Mouse (Mus musculus): ENCODE data around the gene Gm11937. TPM values are rescaled to one million over a fixed set of nuclear protein-coding genes. Genes with fewer than 3 reads are reported as not detected.

Gm11937 gene
- total RNA-seq, 1 experiment from 2014 or later: not detected

GRCm38 (mm10) chr11:99590981-99591380 is 19.0 kb downstream of the Gm11937 start, which contains the start of gene Krtap1-3:
TSS of gene Krtap1-3 (minus strand) at chr11:99591339.
- ATAC-seq (replicated peaks; ENCODE audit: insufficient number of reproducible peaks, low FRiP score, low TSS enrichment, poor library complexity, severe bottlenecking): no peak

GRCm38 (mm10) chr11:99585096-99585495 is 24.9 kb downstream of the Gm11937 start:
- no peak for ATAC-seq (replicated peaks; ENCODE audit: insufficient number of reproducible peaks, low FRiP score, low TSS enrichment, poor library complexity, severe bottlenecking)

DNA sequence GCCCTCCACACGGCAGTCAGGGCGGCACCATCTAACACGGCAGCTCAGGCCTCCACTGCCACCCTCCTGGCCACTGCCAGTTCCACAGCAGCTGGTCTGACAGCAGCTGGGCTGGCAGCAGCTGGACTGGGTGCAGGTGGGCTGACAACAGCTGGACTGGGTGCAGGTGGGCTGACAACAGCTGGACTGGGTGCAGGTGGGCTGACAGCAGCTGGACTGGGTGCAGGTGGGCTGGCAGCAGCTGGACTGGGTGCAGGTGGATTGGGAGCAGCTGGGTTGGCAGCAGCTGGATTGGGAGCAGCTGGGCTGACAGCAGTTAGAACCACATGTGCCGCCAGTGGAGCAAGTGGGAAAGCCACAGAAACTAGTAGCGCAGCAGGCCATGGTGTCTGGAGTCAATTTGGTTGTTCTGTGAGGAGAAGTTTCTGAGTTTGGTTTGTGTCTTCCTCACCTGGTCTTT is 26.7 kb downstream of the Gm11937 start, which contains the start of gene Krtap1-4:
TSS of gene Krtap1-4 (minus strand) at position 410 of the 460 bp plus-strand sequence.
- no peak for ATAC-seq (replicated peaks; ENCODE audit: insufficient number of reproducible peaks, low FRiP score, low TSS enrichment, poor library complexity, severe bottlenecking)

- no peak for ATAC-seq (replicated peaks; ENCODE audit: insufficient number of reproducible peaks, low FRiP score, low TSS enrichment, poor library complexity, severe bottlenecking)
Measured at GRCm38 (mm10) chr11:99581564-99581963, 28.4 kb downstream of the Gm11937 start.

DNA sequence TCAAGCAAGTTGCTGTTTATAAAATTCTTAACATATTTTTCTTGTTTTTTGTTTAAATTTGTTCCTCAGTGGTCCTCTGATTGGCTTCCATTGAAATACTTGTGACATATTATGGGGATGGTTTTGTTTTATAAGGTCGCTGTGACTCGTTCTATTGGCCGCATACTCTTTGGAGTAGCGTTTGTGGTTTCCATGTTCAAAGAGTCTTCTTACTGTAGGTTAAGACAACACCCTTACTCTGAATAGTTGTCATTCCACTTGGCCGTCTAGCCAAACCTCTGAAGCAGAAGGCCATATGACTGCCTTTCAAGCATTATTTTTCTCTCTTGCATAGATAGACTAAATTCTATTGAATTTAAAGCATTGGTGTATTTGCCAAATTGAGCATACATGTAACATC is 28.9 kb downstream of the Gm11937 start:
- ATAC-seq (replicated peaks; ENCODE audit: insufficient number of reproducible peaks, low FRiP score, low TSS enrichment, poor library complexity, severe bottlenecking): no peak

GRCm38 (mm10) chr11:99580636-99581035 is 29.4 kb downstream of the Gm11937 start, which contains the start of gene Krtap1-5:
TSS of gene Krtap1-5 (minus strand) at chr11:99581016.
- no peak for ATAC-seq (replicated peaks; ENCODE audit: insufficient number of reproducible peaks, low FRiP score, low TSS enrichment, poor library complexity, severe bottlenecking)

GRCm38 (mm10) chr11:99574106-99574505 is 35.9 kb downstream of the Gm11937 start:
- no peak for ATAC-seq (replicated peaks; ENCODE audit: insufficient number of reproducible peaks, low FRiP score, low TSS enrichment, poor library complexity, severe bottlenecking)

GRCm38 (mm10) chr11:99573164-99573563 is 36.8 kb downstream of the Gm11937 start:
- no peak for ATAC-seq (replicated peaks; ENCODE audit: insufficient number of reproducible peaks, low FRiP score, low TSS enrichment, poor library complexity, severe bottlenecking)

- ATAC-seq (replicated peaks; ENCODE audit: insufficient number of reproducible peaks, low FRiP score, low TSS enrichment, poor library complexity, severe bottlenecking): no peak
Measured at GRCm38 (mm10) chr11:99566530-99566929, 43.5 kb downstream of the Gm11937 start, which contains the start of gene Krtap3-1. TSS of gene Krtap3-1 (minus strand) at chr11:99566630.

DNA sequence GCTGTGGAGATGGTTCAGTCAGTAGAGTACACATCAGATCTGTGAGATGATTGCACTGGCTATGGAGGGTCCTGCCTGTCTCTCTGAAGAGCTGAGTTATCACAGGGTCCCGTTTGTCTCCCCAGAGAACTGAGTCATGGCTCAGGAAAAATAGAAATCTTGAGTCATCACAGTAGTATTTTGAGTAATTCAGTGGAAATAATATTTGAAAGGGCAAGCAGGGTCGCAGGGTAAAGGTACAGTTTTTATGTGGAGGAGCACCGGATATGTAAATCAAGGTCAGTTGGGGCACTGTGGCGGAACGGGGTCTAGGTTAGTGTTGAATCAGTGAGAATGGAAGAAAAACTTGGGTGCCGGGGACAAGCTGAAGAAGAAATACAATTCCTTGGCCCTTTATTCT is 47.4 kb downstream of the Gm11937 start:
- no peak for ATAC-seq (replicated peaks; ENCODE audit: insufficient number of reproducible peaks, low FRiP score, low TSS enrichment, poor library complexity, severe bottlenecking)

Other genes starting within 250 kb of the Gm11937 start
- not detected in 3 replicates for gene Krt28, start 235.3 kb downstream of the Gm11937 start, total RNA-seq (2017)
- 0.29 to 3.1 TPM (median 1.6 TPM) in 3 replicates for gene Krt10, start 220.8 kb downstream of the Gm11937 start, total RNA-seq (2017)
- gene Krt12, start 187.9 kb downstream of the Gm11937 start, total RNA-seq (2017): not detected in 3 replicates
- gene Krt20, start 172.0 kb downstream of the Gm11937 start, total RNA-seq (2017): not detected in 3 replicates
- not detected in 3 replicates for gene Krt23, start 117.1 kb downstream of the Gm11937 start, total RNA-seq (2017)
- not detected in 3 replicates for gene Krt39, start 88.9 kb downstream of the Gm11937 start, total RNA-seq (2017)
- gene Krt40, start 67.0 kb downstream of the Gm11937 start, total RNA-seq (2017): not detected in 3 replicates
- not detected in 3 replicates for gene Krtap3-3, start 59.3 kb downstream of the Gm11937 start, total RNA-seq (2017)
- gene Krtap3-2, start 53.3 kb downstream of the Gm11937 start, total RNA-seq (2017): not detected in 3 replicates
- not detected in 3 replicates for gene Gm11939, start 50.7 kb downstream of the Gm11937 start, total RNA-seq (2017)
- gene Krtap3-1, start 43.6 kb downstream of the Gm11937 start, total RNA-seq (2017): not detected in 3 replicates
- not detected in 3 replicates for gene Krtap1-5, start 29.2 kb downstream of the Gm11937 start, total RNA-seq (2017)
- not detected in 3 replicates for gene Krtap1-4, start 26.5 kb downstream of the Gm11937 start, total RNA-seq (2017)
- not detected in 3 replicates for gene Krtap1-3, start 18.9 kb downstream of the Gm11937 start, total RNA-seq (2017)
- not detected in 3 replicates for gene Krtap9-3, start 12.1 kb downstream of the Gm11937 start, total RNA-seq (2017)
- not detected in 3 replicates for gene Gm11938, start 6.9 kb downstream of the Gm11937 start, total RNA-seq (2017)
- not detected in 3 replicates for gene Krtap2-4, start 4.7 kb upstream of the Gm11937 start, total RNA-seq (2017)
- gene Gm11562, start 10.2 kb upstream of the Gm11937 start, total RNA-seq (2017): not detected in 3 replicates
- not detected in 3 replicates for gene Krtap4-1, start 18.0 kb upstream of the Gm11937 start, total RNA-seq (2017)
- gene Krtap4-2, start 24.9 kb upstream of the Gm11937 start, total RNA-seq (2017): not detected in 3 replicates
- not detected in 3 replicates for gene Krtap4-7, start 33.9 kb upstream of the Gm11937 start, total RNA-seq (2017)
- not detected in 3 replicates for gene Gm11555, start 40.0 kb upstream of the Gm11937 start, total RNA-seq (2017)
- gene Gm11563, start 48.8 kb upstream of the Gm11937 start, total RNA-seq (2017): not detected in 3 replicates
- gene Krtap4-6, start 55.8 kb upstream of the Gm11937 start, total RNA-seq (2017): not detected in 3 replicates
- not detected in 3 replicates for gene Gm14190, start 80.6 kb upstream of the Gm11937 start, total RNA-seq (2017)
- not detected in 3 replicates for gene Gm14180, start 124.1 kb upstream of the Gm11937 start, total RNA-seq (2017)
- gene Gm11595, start 162.7 kb upstream of the Gm11937 start, total RNA-seq (2017): not detected in 3 replicates
- not detected in 3 replicates for gene Krtap4-8, start 170.5 kb upstream of the Gm11937 start, total RNA-seq (2017)
- gene Krtap4-9, start 175.0 kb upstream of the Gm11937 start, total RNA-seq (2017): not detected in 3 replicates
- gene Gm11596, start 183.3 kb upstream of the Gm11937 start, total RNA-seq (2017): not detected in 3 replicates
- gene Gm11569, start 188.7 kb upstream of the Gm11937 start, total RNA-seq (2017): not detected in 3 replicates
- gene Gm11554, start 194.3 kb upstream of the Gm11937 start, total RNA-seq (2017): not detected in 3 replicates
- not detected in 3 replicates for gene Krtap4-13, start 199.7 kb upstream of the Gm11937 start, total RNA-seq (2017)
- not detected in 3 replicates for gene Gm11564, start 205.5 kb upstream of the Gm11937 start, total RNA-seq (2017)
- not detected in 3 replicates for gene 2300003K06Rik, start 227.9 kb upstream of the Gm11937 start, total RNA-seq (2017)
- gene Krtap4-16, start 241.4 kb upstream of the Gm11937 start, total RNA-seq (2017): not detected in 3 replicates
- gene Gm11568, start 247.7 kb upstream of the Gm11937 start, total RNA-seq (2017): not detected in 3 replicates

Measured in monocyte, adult 5-6 weeks (primary cell).